Mouse (Mus musculus) lung, postnatal 10 days (tissue): Measurements from ENCODE around the gene Slc29a4.

Source experiments
- DNase-seq: peaks from one replicate; pipeline ENCODE4 v3.0.0; 2021

The Slc29a4 gene

DNA sequence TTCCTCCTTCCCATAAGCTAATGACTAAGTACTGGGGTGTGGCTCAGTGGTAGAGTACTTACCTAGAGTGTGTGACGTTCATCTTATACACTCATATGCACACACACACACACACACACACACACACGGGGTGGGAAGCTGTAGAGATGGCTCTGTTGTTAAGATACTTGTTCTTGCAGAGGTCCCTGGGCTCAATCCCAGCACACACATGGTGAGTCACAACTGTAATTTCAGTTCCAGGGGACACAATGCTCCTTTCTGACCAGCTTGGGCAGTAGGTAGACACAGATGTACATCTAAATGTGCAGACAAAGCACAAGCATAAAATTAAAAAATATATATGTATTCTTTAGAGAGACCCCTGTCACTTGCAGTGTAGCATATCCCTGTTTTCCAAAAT is 5.4 kb downstream of the Slc29a4 start:
- DNase-seq = no peak

DNA sequence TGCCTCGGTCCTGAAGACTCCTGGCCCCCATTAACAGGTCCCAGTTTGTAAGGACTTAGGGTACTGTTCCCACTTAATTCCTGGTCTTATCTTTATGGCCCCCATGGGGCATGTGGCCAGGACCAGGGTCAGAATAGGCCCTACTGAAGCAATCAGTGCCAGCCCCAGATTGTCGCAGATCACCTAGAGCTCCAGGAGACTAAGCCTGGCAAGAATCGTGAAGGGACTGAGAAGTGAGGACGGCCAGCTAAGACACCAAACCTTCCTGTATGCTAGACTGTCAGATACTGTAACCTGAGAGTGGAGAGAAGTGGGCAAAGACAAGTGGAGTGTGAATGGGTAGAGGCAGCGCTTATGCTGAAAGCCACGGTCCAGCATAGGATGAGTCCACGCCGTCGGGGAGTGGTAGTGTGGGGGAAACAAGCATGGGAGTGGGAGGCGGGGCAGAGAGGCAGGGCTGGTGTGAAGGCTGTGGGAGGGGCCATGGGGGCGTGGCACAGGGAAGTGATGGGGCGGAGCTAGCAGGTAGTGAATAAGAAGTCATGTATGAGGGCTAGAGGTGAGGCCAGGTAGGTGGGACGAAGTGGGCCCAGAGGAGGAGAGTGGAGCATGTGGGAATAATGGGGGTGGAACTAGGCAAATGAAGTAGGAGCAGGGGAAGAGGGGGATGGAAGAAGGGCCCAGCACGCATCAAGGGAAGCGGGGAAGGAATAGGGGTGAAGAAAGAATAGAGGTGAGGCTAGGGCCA is 8.7 kb downstream of the Slc29a4 start:
- peak; percentile 64 for DNase-seq

DNA sequence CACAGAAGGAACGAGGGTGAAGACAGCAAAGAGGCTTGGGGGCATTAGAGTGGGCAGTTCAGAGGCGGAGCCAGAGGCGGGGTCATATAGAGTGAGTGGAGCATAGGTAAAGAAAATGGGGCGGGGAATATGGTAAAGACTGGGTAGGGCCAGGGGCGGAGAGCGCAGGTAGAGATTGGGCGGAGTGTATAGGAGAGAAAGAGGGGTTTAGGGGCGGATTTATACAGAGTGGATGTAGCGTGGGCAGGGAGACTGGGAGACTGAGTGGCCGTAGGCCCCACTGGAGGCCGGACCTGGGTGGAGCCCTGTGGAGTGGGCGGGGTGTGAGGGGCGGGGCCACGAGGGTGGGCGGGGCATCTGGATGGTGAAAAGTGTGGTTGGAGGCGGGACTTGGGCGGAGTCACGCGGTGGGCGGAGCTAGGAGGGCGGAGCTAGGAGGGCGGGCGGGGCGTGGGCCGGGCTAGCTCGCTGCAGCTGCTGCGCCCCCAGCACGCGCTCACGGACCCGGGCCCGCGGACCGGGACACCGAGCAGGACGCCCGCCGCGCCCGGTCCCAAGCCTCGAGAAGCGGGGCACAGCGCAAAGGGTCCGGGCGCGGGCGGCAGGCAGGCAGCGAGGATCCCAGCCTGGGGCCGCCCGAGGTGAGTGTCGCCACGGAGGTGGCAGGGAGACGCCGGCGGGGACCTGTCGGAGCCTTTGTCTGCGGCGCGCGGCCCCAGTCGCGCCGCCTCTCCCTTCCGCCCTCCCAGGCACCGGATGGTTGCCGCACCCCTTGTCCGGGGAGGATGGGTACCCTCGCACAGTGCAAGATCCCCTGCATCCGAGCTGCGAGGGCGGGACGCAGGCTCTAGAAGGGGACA is 9.6 kb downstream of the Slc29a4 start:
- peak; percentile 40 for DNase-seq

DNA sequence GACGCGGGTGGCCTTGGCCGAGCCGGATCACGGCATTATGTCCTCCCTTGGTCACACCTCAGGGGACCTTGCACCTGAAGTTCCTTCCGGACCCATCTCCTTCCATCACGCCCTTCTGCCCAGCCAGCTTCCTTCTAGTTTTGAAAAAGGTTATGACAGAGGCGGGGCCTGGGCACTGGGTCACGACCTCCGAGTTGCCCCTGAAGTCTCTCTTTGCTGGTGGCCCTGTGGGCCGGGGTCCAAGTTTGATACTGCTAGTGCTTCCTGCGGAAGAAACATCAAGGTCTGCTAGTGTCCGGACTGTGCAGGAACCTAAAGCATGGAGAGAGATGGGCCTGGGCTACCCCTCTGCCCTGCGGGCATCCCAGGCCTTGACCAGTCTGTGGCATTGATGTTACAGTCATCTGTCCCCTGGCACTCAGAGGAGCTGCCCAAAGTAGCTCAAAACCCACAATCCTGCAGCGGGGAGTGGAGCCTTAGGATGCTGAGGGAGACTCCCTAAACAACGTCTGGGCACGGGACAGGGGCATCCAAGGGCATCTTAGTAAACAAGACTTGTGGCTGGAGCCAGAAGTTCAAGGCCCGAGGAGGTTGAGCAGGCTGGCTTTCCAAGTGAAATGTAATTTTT is 10.3 kb downstream of the Slc29a4 start:
- DNase-seq = peak; percentile 34

DNA sequence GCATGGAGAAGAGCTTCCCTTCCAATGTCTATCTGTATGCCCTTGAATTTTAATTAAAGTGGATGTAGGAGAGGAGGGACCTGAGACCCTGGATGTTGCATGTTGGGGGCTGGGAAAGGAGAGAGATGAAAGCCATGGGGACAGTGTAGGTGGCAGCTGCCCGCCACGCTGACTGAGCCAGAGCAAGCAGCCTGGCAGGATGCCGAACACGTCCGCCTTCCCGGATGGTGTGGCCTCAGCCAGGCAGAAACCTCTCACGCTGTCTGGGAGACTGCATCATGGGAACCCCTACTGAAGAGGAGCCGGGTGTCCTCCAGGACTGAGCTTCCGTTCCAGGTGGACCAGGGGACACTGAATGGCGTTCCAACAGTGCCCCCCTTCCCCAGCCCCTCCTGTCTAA is 11.3 kb downstream of the Slc29a4 start:
- no peak for DNase-seq

DNA sequence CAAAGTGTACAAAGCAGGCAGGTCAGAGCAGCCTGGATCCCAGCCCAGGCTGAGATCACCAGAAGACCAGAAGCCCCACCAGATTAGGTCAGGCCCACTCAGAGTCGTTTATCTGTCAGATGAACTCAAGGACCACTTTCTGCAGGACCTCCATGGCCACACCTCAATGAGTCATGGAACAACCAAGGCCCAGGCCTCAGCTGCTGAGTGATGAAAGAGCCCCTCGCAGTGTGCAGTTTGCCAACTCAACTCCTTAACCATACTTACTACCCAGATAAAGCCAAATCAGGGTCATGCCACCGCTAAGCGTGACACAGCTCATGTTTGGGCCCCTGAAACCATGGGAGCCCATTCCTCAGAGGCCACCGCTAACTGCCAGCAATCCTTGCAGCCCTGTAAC is 15.4 kb downstream of the Slc29a4 start:
- DNase-seq = no peak

DNA sequence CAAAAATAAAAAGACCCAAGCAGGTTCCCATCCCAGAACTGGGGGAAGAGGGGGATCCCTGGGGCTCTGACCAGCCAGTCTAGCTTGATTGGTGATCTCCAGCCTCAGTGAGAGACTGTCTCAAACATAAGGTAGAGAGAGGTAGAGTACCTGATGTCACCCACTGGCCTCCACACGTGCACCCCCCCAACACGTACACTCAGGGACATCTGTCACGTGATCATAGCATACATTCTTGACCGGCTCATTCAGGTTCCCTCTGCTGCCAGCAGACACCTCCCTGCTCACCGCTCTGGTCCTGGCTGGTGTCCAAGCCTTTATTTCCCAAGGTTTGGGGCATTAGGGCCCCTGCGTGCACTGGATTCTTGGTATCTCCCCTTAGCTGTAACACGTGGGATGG is 17.1 kb downstream of the Slc29a4 start:
- DNase-seq = no peak

DNA sequence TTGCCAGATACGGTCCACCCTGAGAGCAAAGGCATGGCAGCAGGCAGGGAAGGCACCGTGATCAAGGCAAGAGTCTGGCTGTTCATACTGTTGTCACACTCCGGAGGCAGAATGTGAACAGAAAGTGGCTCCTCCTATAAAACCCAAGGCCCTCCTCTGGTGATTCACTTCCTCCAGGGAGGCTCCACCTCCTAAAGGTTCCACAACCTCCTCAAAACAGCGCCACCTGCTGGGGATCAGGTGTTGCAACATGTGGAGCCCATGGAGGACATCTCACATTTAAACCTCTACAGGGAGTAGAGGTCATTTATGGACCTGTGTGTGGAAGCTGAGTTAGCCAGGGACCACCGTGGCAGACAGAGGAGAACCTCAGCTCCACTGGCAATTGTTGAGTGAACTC is 20.1 kb downstream of the Slc29a4 start:
- no peak for DNase-seq

DNA sequence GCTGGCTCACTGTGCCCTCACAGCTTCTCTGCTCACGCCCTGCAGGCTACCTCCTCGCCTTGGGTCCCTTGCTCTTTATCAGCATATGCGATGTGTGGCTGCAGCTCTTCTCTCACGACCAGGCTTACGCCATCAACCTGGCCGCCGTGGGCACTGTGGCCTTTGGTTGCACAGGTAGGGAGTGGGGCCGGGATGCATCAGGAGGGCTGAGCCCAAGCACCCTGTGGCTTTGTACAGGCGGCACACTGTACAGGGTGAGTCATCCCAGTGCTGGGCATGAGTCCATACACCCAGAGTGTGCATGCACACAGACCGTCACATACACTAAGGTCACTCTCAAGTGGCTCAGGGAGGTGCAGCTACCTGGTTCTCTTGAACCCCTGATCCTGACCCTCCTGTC is 21.7 kb downstream of the Slc29a4 start:
- no peak for DNase-seq

DNA sequence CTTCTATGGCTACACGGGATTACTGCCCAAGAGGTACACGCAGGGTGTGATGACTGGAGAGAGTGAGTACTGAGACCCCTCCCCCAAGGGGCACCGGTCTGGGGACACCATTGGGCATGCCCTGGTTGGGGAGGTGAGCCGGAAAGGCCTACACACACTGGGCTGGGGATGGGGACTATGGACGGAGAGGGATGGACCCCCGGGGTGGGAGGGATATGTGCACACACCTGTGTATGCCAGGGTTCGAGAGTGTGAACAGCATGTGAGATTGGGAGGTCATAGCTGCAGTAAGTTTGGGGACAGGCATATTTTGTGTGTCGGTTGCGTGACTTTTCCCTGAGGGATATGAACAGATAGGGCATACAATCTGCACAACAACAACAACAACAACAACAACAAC is 22.7 kb downstream of the Slc29a4 start:
- DNase-seq = no peak

DNA sequence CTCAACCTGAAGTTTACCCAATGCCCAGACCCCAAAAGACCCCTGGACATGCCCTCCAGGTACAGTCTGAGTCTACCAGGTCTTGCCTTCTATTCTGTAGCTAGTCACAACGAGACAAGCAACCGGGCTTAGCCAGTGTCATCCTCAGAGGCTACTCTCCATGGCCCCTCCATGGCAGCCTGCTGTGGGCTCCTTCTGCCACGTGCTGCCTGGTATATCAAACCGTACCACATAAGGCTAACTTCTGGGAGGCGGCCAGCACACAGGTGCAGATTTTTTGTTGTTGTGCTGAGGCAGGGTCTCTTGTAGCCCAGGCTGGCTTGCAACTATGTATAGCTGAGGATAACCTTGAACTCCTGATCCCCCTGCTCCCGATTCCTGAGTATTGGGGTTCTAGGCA is 23.7 kb downstream of the Slc29a4 start:
- DNase-seq = no peak

DNA sequence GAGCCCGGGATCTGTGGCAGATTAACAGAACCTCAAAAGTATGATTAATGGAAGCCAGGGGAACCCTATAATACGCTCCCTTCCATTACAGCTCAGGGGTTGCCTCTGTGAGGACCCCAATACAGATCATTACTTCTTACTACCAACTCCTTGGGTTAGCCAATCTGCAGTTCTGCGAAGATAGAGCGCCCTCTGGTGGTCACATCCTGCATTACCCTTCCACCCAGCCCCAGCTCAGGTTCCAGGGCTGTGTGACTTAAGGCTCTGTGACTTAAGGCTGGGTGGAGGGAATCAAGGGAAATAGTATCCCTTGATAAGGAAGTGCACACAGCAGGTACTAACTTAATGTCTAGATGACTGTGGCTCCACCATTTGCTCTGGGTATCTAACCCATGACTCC is 25.7 kb downstream of the Slc29a4 start:
- peak; percentile 82 for DNase-seq

DNA sequence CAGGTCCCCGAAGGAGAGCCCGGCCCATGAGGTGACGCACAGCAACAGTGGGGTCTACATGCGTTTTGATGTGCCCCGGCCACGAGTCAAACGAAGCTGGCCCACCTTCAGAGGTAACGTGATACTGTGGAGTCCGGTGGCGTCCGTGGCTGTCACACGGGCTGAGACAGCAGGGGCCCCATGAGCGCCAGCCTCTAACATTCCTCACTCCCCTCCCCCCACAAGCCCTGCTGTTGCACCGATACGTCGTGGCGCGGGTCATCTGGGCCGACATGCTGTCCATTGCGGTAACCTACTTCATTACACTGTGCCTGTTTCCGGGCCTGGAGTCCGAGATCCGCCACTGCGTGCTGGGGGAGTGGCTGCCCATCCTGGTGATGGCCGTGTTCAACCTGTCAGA is 26.2 kb downstream of the Slc29a4 start:
- DNase-seq = no peak

DNA sequence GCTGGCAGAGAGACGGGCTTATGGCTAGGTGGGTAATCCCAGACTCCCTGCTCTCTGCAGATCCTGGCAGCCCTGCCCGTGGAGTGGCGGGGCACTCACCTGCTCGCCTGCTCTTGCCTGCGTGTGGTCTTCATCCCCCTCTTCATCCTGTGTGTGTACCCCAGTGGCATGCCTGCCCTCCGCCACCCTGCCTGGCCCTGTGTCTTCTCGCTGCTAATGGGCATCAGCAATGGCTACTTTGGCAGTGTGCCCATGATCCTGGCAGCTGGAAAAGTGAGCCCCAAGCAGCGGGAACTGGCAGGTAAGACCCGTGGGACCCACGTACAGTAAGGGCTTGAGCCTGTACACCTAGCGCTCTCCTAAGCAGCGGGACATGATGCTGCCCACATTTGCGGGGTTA is 27.6 kb downstream of the Slc29a4 start:
- DNase-seq = no peak

DNA sequence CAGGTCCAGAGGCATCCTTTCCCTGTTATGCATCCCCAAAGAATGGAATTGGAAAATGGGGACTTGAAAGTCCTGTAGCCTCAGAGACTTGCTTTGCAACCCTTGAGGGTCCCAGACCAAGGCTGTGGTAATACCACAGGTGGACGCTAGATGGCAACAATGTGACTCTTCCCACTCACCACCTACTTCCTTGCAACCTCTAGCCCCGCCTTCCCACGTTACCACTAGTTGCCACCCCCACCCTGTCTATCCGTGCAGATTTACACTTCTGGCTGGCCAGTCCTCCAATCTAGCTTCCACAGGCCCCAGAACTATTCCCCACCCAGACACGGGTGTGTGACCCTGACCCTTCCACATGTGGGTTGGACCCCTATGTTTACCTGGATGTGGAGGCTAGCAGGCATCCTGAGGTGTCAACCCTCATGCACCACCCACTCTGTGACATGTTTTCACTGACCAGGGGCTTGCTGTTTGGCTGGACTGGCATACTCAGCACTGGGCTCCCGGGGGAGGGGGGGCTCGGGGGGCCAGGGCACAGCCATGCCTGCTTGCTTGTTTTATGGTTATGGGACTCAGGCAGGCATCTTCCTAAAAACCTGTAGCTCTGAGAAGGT is 31.3 kb downstream of the Slc29a4 start:
- peak; percentile 79 for DNase-seq

DNA sequence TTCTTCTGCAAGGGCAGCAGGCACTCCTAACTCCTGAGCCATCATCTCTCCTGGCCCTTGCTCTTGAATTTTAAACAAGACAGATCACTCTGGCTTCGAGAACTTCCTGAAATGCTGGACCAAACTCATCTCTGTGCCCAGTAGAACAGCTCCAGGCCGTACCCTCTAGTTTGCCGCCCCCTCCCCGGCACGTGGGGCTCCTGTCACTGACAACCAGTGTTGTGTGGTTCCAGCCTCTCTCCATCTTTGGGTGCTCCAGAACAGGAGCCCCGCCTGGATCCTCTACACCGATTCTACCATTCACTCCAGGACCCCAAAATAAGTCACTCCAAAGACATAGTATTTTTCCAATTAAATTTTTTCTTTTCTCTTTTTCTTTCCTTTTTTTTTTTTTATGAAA is 32.0 kb downstream of the Slc29a4 start:
- DNase-seq = no peak

DNA sequence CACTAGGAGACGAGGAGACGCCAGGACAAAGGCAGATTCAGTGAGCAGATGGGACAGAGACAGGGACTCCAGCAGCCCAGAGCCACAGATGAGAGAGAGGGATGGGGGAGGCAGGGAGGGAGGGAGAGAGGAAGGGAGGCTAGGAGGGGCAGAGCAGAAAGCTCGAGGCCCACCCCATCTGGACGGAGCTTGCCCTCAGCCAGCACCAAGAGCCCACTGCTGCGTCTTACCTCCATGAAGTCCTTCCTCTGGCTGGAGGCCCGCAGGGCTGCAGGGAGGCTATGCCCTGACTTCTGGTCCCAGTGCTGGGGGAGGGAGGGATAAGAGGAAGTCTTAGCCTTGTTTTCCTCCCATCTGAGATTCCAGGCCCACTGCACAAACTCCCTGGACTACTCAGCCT is 34.4 kb downstream of the Slc29a4 start:
- no peak for DNase-seq

DNA sequence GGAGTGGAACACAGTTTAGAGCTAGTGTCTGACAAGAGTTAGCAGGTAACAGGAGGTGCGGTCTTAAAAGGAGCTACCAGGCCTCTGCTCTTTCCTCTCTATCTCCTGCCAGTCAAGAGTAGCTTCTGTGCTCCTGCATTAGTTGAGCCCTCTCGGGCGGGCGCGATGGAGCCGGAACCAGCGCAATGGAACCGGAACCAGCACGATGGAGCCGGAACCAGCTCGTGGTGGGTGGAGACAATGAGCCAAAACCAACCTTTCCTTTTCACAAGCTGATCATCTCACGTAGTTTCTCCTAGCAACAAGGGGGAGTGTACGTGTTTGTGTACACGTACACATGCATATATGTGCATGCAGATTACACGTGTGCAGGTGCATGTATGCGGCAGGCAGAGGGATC is 36.0 kb downstream of the Slc29a4 start:
- DNase-seq = no peak

DNA sequence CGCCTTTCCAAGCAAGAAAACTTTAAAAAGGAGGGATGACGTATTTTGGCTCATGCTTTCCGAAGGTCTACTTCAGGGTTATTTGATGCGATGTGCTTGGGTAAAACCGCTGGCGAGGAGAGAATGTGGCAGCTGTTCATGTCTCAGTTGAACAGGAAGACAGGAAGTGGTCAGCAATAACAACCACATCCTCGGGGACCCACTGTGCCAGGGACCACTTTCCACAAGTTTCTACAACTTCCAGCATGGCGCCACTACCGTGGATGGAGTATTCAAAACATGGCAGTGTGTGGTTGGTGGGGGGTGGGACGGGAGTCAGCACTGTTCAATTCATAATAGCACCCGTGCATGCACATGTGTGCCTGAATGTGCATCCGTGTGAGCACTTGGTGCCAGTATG is 38.0 kb downstream of the Slc29a4 start:
- no peak for DNase-seq

DNA sequence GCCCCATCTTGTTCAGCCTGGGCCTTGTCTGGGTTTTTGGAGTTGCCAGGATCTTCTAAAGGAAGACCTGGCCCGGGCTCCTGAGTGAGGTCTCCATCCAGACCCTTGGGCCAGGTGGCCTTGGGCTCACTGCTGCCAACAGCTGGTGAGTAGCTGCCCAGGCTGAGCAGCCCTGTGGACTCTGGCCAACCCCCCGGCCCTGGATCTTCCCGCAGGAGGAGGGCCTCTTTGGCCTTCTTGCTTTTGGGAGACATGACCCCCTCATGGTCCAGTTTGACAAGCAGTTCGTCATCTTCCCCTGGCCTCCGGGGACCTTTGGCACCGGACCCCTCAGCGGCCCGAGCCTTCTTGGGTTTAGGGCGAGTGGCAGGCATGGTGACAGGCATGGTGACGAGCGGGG is 39.6 kb downstream of the Slc29a4 start:
- DNase-seq = no peak

DNA sequence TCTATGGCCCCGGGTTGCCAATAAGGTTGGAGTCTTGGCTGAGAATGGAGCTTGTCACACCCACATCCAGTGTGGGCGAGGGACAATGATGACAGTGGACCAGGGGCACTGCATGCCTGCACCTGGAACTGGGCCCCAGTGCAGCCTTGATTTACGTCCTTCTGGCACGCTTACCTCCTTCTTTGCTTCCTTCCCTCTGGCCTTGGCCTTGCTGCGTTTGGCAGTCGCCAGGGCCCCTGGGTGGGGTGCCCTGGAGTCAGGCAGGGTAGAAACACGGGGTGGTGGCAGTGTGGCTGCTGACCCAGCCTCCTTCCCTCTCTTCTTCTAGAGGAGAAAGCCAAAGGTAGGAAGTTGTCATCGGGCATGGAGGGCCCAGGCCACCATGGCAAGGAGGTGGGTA is 47.6 kb downstream of the Slc29a4 start:
- no peak for DNase-seq

DNA sequence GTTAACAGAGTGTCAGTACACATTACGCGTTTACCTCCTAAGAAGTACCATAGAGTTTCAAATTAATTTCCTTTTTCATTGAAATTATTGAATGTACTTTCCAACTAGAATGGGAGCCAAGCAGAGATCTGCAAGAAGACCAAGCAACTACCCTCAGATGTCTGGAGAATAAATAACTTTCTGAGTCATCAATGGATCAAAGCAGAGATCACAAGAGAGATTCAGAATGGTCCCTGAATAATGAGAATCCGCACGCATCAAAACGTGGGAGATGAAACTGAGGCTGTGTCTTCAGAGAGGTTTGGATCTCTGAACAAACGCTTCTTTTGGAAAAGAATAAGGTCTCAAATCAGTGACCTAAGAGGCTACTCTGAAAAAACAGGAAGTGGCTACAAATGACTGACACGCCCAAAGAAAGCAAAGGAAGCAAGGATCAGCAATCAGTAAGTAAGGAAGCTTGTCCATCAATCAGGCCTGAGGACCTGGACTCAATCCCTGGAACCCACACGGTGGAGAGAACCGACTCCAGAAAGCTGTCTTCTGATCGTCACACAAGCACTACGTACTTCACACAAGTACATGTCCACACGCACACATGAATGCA is 54.8 kb downstream of the Slc29a4 start:
- no peak for DNase-seq

DNA sequence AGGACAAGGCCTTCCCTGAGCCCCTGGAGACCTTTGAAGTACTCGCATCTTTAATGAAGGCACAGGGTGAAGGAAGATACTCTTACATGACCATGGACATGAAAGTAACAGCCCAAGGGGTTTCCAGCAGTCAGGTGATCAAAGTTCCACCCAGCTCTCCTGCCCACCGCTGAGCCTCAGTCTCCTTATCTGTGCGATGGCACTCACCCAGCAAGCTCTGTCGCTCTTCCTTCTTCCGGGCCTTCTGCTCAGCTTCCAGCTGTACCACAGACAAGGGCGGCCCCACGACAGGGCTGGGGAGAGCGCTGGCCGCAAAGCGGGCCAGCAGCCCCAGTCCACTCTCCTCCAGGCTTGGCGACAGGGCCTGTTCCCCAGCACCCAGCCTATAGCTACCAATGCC is 57.9 kb downstream of the Slc29a4 start:
- DNase-seq = no peak
